Mouse (Mus musculus) kidney, adult 8-10 months (tissue): ENCODE results near the gene Sohlh2.
"Not testable (repeated sequence)": the region's sequence is repeated elsewhere in the genome, so short reads cannot be mapped to it uniquely, and the experiment has no call there.

Experiments
- DNase-seq, 2 experiments: peaks; one replicate each; pipeline ENCODE4 v3.0.0; 2022

Gene Sohlh2

GRCm38 (mm10) chr3:55181766-55182165, at the start of gene Sohlh2:
Sohlh2 (plus strand) TSS chr3:55182028.
- no peak for DNase-seq

- DNase-seq: no peak
These were observed 44.8 kb upstream of the Sohlh2 start, which contains the start of gene Ccdc169 for GRCm38 (mm10) chr3:55137039-55137438. Ccdc169 (plus strand) TSS chr3:55137339.

GRCm38 (mm10) chr3:55139837-55140236, 42.0 kb upstream of the Sohlh2 start:
- DNase-seq: no peak

- no peak for DNase-seq
These were observed 40.4 kb upstream of the Sohlh2 start for GRCm38 (mm10) chr3:55141401-55141800.

GRCm38 (mm10) chr3:55144916-55145315, 36.9 kb upstream of the Sohlh2 start:
- no peak for DNase-seq

- DNase-seq: no peak
These were observed 35.4 kb upstream of the Sohlh2 start for GRCm38 (mm10) chr3:55146441-55146840.

- DNase-seq: no peak
These were observed 34.7 kb upstream of the Sohlh2 start for GRCm38 (mm10) chr3:55147156-55147555.

- no peak for DNase-seq
These were observed 33.7 kb upstream of the Sohlh2 start for GRCm38 (mm10) chr3:55148091-55148490.

GRCm38 (mm10) chr3:55151656-55152433, 30.0 kb upstream of the Sohlh2 start:
- peak; percentile 48 to 68 for DNase-seq

GRCm38 (mm10) chr3:55152673-55153334, 29.0 kb upstream of the Sohlh2 start:
- DNase-seq: no peak

GRCm38 (mm10) chr3:55154163-55154562, 27.7 kb upstream of the Sohlh2 start:
- no peak for DNase-seq

- no peak for DNase-seq
These were observed 24.4 kb upstream of the Sohlh2 start for GRCm38 (mm10) chr3:55157413-55157812.

- no peak for DNase-seq
These were observed 20.7 kb upstream of the Sohlh2 start for GRCm38 (mm10) chr3:55161144-55161543.

GRCm38 (mm10) chr3:55163510-55163909, 18.3 kb upstream of the Sohlh2 start:
- DNase-seq: no peak

GRCm38 (mm10) chr3:55172478-55172877, 9.3 kb upstream of the Sohlh2 start:
- no peak for DNase-seq

- no peak for DNase-seq
These were observed 4.6 kb upstream of the Sohlh2 start for GRCm38 (mm10) chr3:55177271-55177670.

GRCm38 (mm10) chr3:55191668-55192067, 9.8 kb downstream of the Sohlh2 start:
- DNase-seq: no peak

GRCm38 (mm10) chr3:55193351-55193750, 11.5 kb downstream of the Sohlh2 start:
- DNase-seq: no peak

- DNase-seq: no peak
These were observed 13.0 kb downstream of the Sohlh2 start for GRCm38 (mm10) chr3:55194792-55195191.

GRCm38 (mm10) chr3:55195581-55196327, 13.9 kb downstream of the Sohlh2 start:
- DNase-seq: no peak

GRCm38 (mm10) chr3:55196328-55196710, 14.5 kb downstream of the Sohlh2 start:
- DNase-seq: no peak

GRCm38 (mm10) chr3:55203621-55204020, 21.8 kb downstream of the Sohlh2 start:
- DNase-seq: not testable (repeated sequence)

- DNase-seq: no peak
These were observed 24.6 kb downstream of the Sohlh2 start for GRCm38 (mm10) chr3:55206413-55206812.

- DNase-seq: no peak
These were observed 25.8 kb downstream of the Sohlh2 start for GRCm38 (mm10) chr3:55207665-55208064.
